Mouse (Mus musculus) ovary, postnatal 10 days (tissue): ENCODE results near the gene Zc3hav1.

ENCODE experiments used
- DNase-seq: peaks from one replicate; pipeline ENCODE4 v3.0.0; 2022; ENCODE audit warnings: low spot score

The Zc3hav1 gene

DNA sequence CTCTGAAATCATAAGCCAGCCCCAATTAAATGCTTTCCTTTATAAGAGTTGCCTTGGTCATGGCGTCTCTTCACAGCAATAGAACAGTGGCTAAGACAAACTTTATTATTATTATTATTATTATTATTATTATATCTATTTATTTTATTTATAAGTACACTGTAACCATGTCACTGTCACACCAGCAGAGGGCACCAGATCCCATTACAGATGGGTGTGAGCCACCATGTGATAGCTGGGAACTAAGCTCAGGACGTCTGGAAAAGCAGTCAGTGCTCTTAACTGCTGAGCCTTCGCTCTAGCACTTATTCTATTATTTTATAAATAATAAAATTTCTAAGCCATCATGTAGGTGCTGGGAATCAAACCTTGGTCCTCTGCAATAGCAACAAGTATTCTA, 60.7 kb downstream of the Zc3hav1 start:
- DNase-seq: no peak

- DNase-seq: no peak
These were observed 61.3 kb downstream of the Zc3hav1 start for GRCm38 (mm10) chr6:38292871-38293646.

GRCm38 (mm10) chr6:38284422-38284821, 70.0 kb downstream of the Zc3hav1 start:
- no peak for DNase-seq

DNA sequence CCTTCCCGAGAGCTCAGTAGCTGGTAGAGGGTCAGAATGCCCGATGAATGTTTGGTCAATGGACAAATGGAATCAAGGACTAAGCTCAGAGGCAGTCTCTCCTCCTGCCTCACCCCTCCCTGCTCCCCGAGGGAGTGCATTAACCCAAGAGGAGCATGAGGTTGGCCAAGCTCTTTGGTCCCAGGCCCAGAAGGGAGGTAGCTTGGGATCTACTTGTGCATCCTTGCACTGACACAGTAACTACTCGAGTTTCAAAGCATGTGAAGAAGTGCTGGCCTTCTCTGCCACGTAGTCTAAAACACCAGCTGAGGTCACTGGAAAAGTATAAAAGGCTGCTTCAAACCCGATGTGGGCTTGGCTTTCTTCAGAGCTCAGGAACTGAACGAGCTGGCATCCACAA, 89.9 kb downstream of the Zc3hav1 start:
- no peak for DNase-seq

DNA sequence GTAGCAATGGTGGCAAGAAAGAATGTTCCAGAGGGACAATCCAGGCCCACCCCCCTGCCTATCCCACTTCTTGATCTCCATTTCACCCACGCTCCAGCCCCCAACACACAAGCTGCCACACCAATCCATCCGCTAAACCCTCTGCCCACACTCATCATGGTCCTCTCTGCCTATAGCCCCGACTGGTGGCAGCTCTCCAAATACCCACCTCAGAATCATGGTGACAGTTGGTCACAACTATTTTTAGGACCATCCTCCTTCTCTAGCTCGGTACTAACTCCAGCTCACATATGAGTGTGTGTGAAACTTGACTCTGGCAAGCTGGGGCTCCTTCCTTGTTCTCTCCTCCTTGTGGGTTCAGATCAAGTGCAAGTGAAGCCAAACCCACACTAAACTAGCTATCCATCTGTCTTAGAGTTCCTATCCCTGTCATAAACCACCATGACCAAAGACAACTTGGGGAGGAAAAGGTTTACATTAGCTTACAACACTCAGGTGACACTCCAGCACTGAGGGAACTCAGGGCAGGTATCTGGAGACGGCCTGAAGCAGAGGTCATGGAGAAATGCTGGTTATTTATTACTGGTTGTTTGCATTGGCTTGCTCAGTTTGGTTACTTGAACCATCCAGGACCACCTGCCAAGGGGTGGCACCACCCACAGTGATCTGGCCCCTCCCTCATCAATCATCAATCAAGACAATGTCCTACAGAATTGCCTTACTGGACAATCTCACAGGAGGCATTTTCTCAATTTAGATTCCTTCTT, 90.8 kb downstream of the Zc3hav1 start:
- DNase-seq: no peak

DNA sequence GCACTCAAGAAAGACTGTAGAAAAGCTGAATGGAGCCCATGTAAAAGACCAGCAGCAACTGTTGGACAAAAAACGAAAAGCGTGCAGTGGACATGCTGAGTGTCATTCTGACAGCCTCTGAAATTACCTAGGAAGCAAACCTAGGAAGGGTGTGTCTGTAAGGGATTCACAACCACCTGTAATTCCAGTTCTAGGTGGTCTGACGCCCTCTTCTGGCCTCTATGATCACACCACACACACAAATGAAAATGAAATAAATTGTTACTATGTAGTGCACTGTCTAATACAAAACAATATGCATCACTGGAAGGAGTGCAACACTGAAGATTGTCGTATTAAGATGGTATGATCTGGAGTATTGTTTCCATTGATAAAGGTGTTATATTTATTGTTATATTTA, 92.5 kb downstream of the Zc3hav1 start:
- DNase-seq: no peak

DNA sequence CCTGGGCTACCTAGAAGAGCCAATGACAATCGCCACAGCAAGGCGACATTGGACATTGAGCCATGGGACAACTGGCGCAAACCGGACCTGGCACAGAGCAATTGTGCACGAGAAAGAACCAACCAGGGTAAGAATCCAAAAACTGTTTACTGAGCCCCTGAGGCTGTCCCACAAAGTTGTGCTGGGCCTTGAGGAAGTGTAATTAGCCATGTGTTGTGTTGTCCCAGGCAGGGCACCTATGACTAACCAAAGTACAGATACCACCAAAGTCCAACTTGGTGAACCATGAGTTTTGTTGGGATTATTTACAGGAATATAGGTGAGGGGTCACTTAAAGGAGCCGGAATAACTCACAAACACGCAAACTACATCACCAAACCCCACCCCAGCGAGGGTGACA, 96.9 kb downstream of the Zc3hav1 start:
- no peak for DNase-seq

- DNase-seq: no peak
These were observed 97.6 kb downstream of the Zc3hav1 start for GRCm38 (mm10) chr6:38256793-38257192.

DNA sequence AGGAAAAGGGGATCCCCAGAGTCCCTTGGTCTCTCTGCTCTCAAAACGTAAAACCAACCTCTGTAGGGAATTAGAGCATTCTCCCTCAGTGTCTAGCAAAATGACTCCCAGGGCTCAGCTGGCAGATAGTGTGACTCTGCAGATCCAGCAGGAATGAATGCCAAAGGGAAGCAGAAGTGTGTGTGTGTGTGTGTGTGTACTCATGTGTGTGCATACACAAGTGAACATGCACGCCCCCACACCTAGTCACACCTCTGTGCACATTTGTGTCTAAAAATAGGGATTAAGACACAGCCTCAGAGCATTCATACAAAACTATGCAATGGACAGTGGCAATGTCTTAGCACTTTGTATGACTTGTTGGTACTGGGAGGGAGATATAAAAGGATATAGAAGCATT, 98.6 kb downstream of the Zc3hav1 start:
- no peak for DNase-seq
